Mouse (Mus musculus) urinary bladder, postnatal 14 days (tissue): ENCODE measurements around the gene Atp2a1.
"Not testable (repeated sequence)": the region's sequence is repeated elsewhere in the genome, so short reads cannot be mapped to it uniquely, and the experiment has no call there.

Source experiments
- DNase-seq: peaks from one replicate; pipeline ENCODE4 v3.0.0; 2021; ENCODE audit warnings: low spot score

Atp2a1 gene

GRCm38 (mm10) chr7:126463004-126463403 lies at the start of gene Atp2a1:
Gene Atp2a1 (minus strand): TSS chr7:126463108.
- DNase-seq, result no peak

GRCm38 (mm10) chr7:126511287-126511686 lies 48.4 kb upstream of the Atp2a1 start:
- no peak for DNase-seq

GRCm38 (mm10) chr7:126507126-126507778 lies 44.3 kb upstream of the Atp2a1 start:
- DNase-seq, result no peak

GRCm38 (mm10) chr7:126504913-126505312 lies 42.0 kb upstream of the Atp2a1 start:
- no peak for DNase-seq

GRCm38 (mm10) chr7:126503273-126503878 lies 40.5 kb upstream of the Atp2a1 start, which contains the start of gene Atxn2l:
Gene Atxn2l (minus strand): TSS chr7:126503437.
- DNase-seq, result peak; percentile 99

GRCm38 (mm10) chr7:126502751-126503150 lies 39.8 kb upstream of the Atp2a1 start:
- DNase-seq, result no peak

- DNase-seq, result peak; percentile 91
Measured at GRCm38 (mm10) chr7:126502023-126502741, 39.3 kb upstream of the Atp2a1 start.

GRCm38 (mm10) chr7:126501684-126502022 lies 38.7 kb upstream of the Atp2a1 start:
- no peak for DNase-seq

GRCm38 (mm10) chr7:126499416-126499815 lies 36.5 kb upstream of the Atp2a1 start:
- no peak for DNase-seq

- DNase-seq, result no peak
Measured at GRCm38 (mm10) chr7:126497966-126498365, 35.1 kb upstream of the Atp2a1 start.

GRCm38 (mm10) chr7:126496475-126496874 lies 33.6 kb upstream of the Atp2a1 start:
- DNase-seq, result no peak

GRCm38 (mm10) chr7:126494120-126494519 lies 31.2 kb upstream of the Atp2a1 start:
- DNase-seq, result no peak

- no peak for DNase-seq
Measured at GRCm38 (mm10) chr7:126491973-126492372, 29.1 kb upstream of the Atp2a1 start.

GRCm38 (mm10) chr7:126491005-126491404 lies 28.1 kb upstream of the Atp2a1 start:
- DNase-seq, result no peak

- not testable (repeated sequence) for DNase-seq
Measured at GRCm38 (mm10) chr7:126487617-126488385, 24.9 kb upstream of the Atp2a1 start.

GRCm38 (mm10) chr7:126487052-126487483 lies 24.2 kb upstream of the Atp2a1 start, which contains the start of gene Tufm:
Gene Tufm (plus strand): TSS chr7:126487361.
- DNase-seq, result peak; percentile 95

- peak; percentile 93 for DNase-seq
Measured at GRCm38 (mm10) chr7:126482392-126482871, 19.5 kb upstream of the Atp2a1 start.

- DNase-seq, result no peak
Measured at GRCm38 (mm10) chr7:126481699-126482098, 18.8 kb upstream of the Atp2a1 start.

GRCm38 (mm10) chr7:126474993-126475581 lies 12.2 kb upstream of the Atp2a1 start, which contains the start of gene Sh2b1:
Gene Sh2b1 (minus strand): TSS chr7:126475424.
- peak; percentile 88 for DNase-seq

- DNase-seq, result peak; percentile 39
Measured at GRCm38 (mm10) chr7:126474486-126474955, 11.6 kb upstream of the Atp2a1 start.

GRCm38 (mm10) chr7:126473470-126474086 lies 10.7 kb upstream of the Atp2a1 start:
- no peak for DNase-seq
